Mouse (Mus musculus) cerebellum, adult 9-10 months (tissue): ENCODE measurements at regions not wholly inside any gene's neighbourhood (a gene's known extent, or its start where the extent isn't known, plus 50 kb on each side); places are given as distances from the start of the nearest gene placed in this dataset.
A peak's percentile ranks its signal among the peaks of the same experiment; 100 is the strongest.

Experiments used
- DNase-seq: peaks from one replicate; pipeline ENCODE4 v3.0.0; 2022

GRCm38 (mm10) chr1:186435336-186435972 lies 270.3 kb downstream of the Tgfb2 start:
- no peak for DNase-seq

GRCm38 (mm10) chr1:186434782-186435181 lies 271.0 kb downstream of the Tgfb2 start:
- DNase-seq = no peak

- no peak for DNase-seq
Measured at GRCm38 (mm10) chr1:186434007-186434406, 271.8 kb downstream of the Tgfb2 start.

GRCm38 (mm10) chr1:186433169-186433665 lies 272.6 kb downstream of the Tgfb2 start:
- no peak for DNase-seq

- no peak for DNase-seq
Measured at GRCm38 (mm10) chr1:186425421-186425820, 280.4 kb downstream of the Tgfb2 start.

- no peak for DNase-seq
Measured at GRCm38 (mm10) chr1:186424084-186424483, 281.7 kb downstream of the Tgfb2 start.

- peak; percentile 17 for DNase-seq
Measured at GRCm38 (mm10) chr1:186417101-186417500, 288.7 kb downstream of the Tgfb2 start.

GRCm38 (mm10) chr1:186415321-186415720 lies 290.5 kb downstream of the Tgfb2 start:
- DNase-seq = no peak

GRCm38 (mm10) chr1:186413886-186414245 lies 291.9 kb downstream of the Tgfb2 start:
- no peak for DNase-seq

- DNase-seq = no peak
Measured at GRCm38 (mm10) chr1:186413064-186413885, 292.5 kb downstream of the Tgfb2 start.

- DNase-seq = no peak
Measured at GRCm38 (mm10) chr1:186412296-186412695, 293.5 kb downstream of the Tgfb2 start.

- no peak for DNase-seq
Measured at GRCm38 (mm10) chr1:186408986-186409441, 291.9 kb upstream of the Lyplal1 start.

- no peak for DNase-seq
Measured at GRCm38 (mm10) chr1:186407656-186408055, 290.5 kb upstream of the Lyplal1 start.

GRCm38 (mm10) chr1:186405693-186406092 lies 288.6 kb upstream of the Lyplal1 start:
- no peak for DNase-seq

GRCm38 (mm10) chr1:186399762-186400161 lies 282.7 kb upstream of the Lyplal1 start:
- DNase-seq = no peak

GRCm38 (mm10) chr1:186393005-186393404 lies 275.9 kb upstream of the Lyplal1 start:
- DNase-seq = no peak

- DNase-seq = no peak
Measured at GRCm38 (mm10) chr1:186384440-186384839, 267.3 kb upstream of the Lyplal1 start.

- DNase-seq = no peak
Measured at GRCm38 (mm10) chr1:186383453-186383852, 266.3 kb upstream of the Lyplal1 start.

GRCm38 (mm10) chr1:186383006-186383405 lies 265.9 kb upstream of the Lyplal1 start:
- no peak for DNase-seq

- DNase-seq = no peak
Measured at GRCm38 (mm10) chr1:186379938-186380847, 263.1 kb upstream of the Lyplal1 start.

GRCm38 (mm10) chr1:186376906-186377623 lies 260.0 kb upstream of the Lyplal1 start:
- no peak for DNase-seq

GRCm38 (mm10) chr1:186374009-186374649 lies 257.0 kb upstream of the Lyplal1 start:
- no peak for DNase-seq
